Mouse (Mus musculus) thymus, adult 2 months (tissue): ENCODE results near the gene Rlbp1.

Experiments
- CTCF ChIP-seq: fragments of 200-500 bp; IDR thresholded peaks from 2 replicates; pipeline ENCODE4 v1.5.1; 2012; ENCODE audit warnings: mild to moderate bottlenecking, control low read depth, low read length, moderate library complexity, borderline replicate concordance; ENCODE audit not compliant: control insufficient read depth, poor library complexity, insufficient read depth; ENCODE audit errors: extremely low read depth
- POLR2A ChIP-seq: fragments of 200-500 bp; IDR thresholded peaks from 2 replicates; pipeline ENCODE4 v1.6.1; 2012; ENCODE audit warnings: mild to moderate bottlenecking, low read length, control low read depth, moderate library complexity; ENCODE audit not compliant: control insufficient read depth, poor library complexity, insufficient read depth; ENCODE audit errors: extremely low read depth

DNA sequence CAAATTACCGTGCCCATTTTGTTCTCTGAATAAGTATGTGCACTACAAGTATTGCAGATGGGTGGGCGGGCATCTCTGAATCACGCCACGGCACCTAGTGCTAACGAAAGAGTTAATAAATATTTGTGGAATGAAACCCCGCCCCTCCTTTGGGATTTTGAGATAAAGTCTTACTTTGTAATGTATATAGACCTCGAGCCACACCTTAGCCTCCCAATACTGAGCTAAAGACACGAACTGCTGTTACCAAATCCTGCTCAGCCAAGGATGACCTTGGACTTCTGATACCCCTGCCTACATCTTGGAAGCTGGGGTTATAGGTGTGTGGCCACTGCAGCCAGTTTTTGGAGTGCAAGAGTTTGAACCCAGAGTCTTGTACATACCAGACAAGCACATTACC, 11.6 kb upstream of the Rlbp1 start:
- no peak for TF ChIP-seq POLR2A
- TF ChIP-seq CTCF = no peak
